Mouse (Mus musculus) hindbrain, embryonic 12.5 days (tissue): ENCODE results near the gene Smap2. TPM values are rescaled to one million over a fixed set of nuclear protein-coding genes. Genes with fewer than 3 reads are reported as not detected.

Source experiments
- ATAC-seq: fragments of 200-750 bp; cut with Nextera tagmentation; 2 replicates; pipeline ENCODE4 v1.8.0; 2017; ENCODE audit warnings: moderate TSS enrichment; ENCODE audit not compliant: low FRiP score
- H3K27ac ChIP-seq: fragments of 300-500 bp; sonication (generic); 2 replicates; pipeline ENCODE4 v1.5.1; 2016; ENCODE audit warnings: mild to moderate bottlenecking
- H3K27me3 ChIP-seq: fragments of 300-500 bp; sonication (generic); 2 replicates; pipeline ENCODE4 v1.6.1; 2016; ENCODE audit warnings: mild to moderate bottlenecking
- H3K36me3 ChIP-seq: fragments of 300-500 bp; sonication (generic); 2 replicates; pipeline ENCODE4 v1.6.1; 2016; ENCODE audit warnings: mild to moderate bottlenecking
- H3K4me1 ChIP-seq: fragments of 300-500 bp; sonication (generic); 2 replicates; pipeline ENCODE4 v1.6.1; 2016
- H3K4me2 ChIP-seq: fragments of 300-500 bp; sonication (generic); replicated peaks from 2 replicates; pipeline ENCODE4 v1.6.1; 2016; ENCODE audit warnings: mild to moderate bottlenecking
- H3K4me3 ChIP-seq: fragments of 300-500 bp; sonication (generic); 2 replicates; pipeline ENCODE4 v1.5.1; 2016; ENCODE audit warnings: mild to moderate bottlenecking
- H3K9ac ChIP-seq: fragments of 300-500 bp; sonication (generic); 2 replicates; pipeline ENCODE4 v1.6.1; 2016; ENCODE audit warnings: mild to moderate bottlenecking, moderate library complexity
- H3K9me3 ChIP-seq: fragments of 300-500 bp; sonication (generic); replicated peaks from 2 replicates; pipeline ENCODE4 v1.6.1; 2016; ENCODE audit warnings: mild to moderate bottlenecking
- WGBS: fragments of 180-500 bp; shearing (Covaris S2); methylation state at CpG from one replicate; pipeline ENCODE4 v1.1.7; 2016; 5-methylcytosine and 5-hydroxymethylcytosine counted together
- polyA plus RNA-seq: library from polyadenylated mRNA; unstranded; fragments of >200 nt; fragmentation: Nextera tagmentation; extraction: Ambion mirVana; gene quantifications from 2 replicates; pipeline ENCODE4 v1.2.1, GENCODE M21; 2016

Gene Smap2
- polyA plus RNA-seq, 1 experiment from 2014 or later: 36.2 TPM

- Histone ChIP-seq H3K9me3 (no peaks in the 10 kb centered on the region), H3K27ac (peak overlapping the region; percentile 85), H3K4me3 (peak overlapping the region; percentile 77), H3K27me3 (no peaks in the 10 kb centered on the region), H3K9ac (peak overlapping the region; percentile 91), H3K36me3 (no peaks in the 10 kb centered on the region), H3K4me1 (peaks cover 11% of the 10 kb centered on the region), H3K4me2 (peak overlapping the region; percentile 79)
- whole genome bisulfite sequencing: 7% methylated on average over 39 of the region's 40 CpGs
- ATAC-seq: no peak; the same call in none of the 2 replicates
Observed at GRCm38 (mm10) chr4:121016021-121016898, 787 bp downstream of the Smap2 start.

- whole genome bisulfite sequencing: 88% methylated on average over 7 of the region's 7 CpGs
- H3K27me3 ChIP-seq: no peaks in the 10 kb centered on the region
- H3K4me1 ChIP-seq: peaks cover 13% of the 10 kb centered on the region
- no peak for ATAC-seq
- H3K9me3 ChIP-seq: no peaks in the 10 kb centered on the region
- H3K36me3 ChIP-seq: no peaks in the 10 kb centered on the region
- no peak overlapping the region for H3K27ac ChIP-seq
- H3K4me2 ChIP-seq: peak overlapping the region; percentile 79
- 0 out of 2 replicates have a peak overlapping the region, but pooled peaks have one; percentile 91 for H3K9ac ChIP-seq
- H3K4me3 ChIP-seq: no peak overlapping the region
Observed at GRCm38 (mm10) chr4:121015268-121015659, 1.8 kb downstream of the Smap2 start.

DNA sequence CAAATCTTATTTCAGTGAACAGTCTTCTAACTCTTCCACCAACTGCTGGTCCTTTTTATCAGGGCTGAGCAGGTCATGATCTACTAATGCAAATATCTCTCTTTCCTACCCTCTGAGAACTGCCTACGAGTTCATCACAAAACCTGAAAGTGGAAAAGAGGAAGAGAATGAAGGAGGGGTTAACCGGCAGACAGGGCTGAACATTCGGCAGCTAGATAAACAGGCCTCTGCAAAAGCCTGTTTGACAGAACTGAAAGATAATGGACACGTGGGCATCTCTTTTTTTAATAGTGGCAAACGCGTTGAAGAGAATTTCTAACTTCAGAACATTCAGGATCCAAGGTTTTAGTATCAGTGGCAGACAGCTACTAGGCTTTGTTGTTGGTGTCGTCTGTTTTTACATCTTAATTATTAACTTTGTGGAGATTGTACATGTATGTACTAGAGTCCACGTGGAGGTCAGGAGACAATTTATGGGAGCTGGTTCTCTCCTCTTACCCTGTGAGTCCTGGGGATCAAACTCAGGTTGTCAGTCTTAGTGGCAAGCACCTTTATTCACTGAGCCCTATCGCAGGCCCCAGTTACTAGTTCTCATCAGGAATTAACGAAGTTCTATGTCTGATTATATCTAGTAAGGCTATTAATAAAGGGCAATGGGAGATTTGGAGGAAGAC is 2.3 kb downstream of the Smap2 start:
- H3K27ac ChIP-seq: no peak overlapping the region
- no peak overlapping the region for H3K9ac ChIP-seq
- H3K4me3 ChIP-seq: no peak overlapping the region
- 82% methylated on average over 10 of the region's 10 CpGs for WGBS
- peak overlapping the region; percentile 79; the same call in 1 of the 2 replicates for H3K4me2 ChIP-seq
- H3K4me1 ChIP-seq: peaks cover 14% of the 10 kb centered on the region
- no peaks in the 10 kb centered on the region for H3K36me3 ChIP-seq
- no peaks in the 10 kb centered on the region for H3K9me3 ChIP-seq
- no peaks in the 10 kb centered on the region for H3K27me3 ChIP-seq
- ATAC-seq: no peak

GRCm38 (mm10) chr4:121010770-121011549 is 6.1 kb downstream of the Smap2 start:
- Histone ChIP-seq H3K27ac (no peak overlapping the region), H3K9me3 (no peaks in the 10 kb centered on the region), H3K36me3 (no peaks in the 10 kb centered on the region), H3K4me1 (peaks cover 15% of the 10 kb centered on the region), H3K4me3 (no peak overlapping the region), H3K27me3 (no peaks in the 10 kb centered on the region), H3K9ac (no peak overlapping the region), H3K4me2 (no peak overlapping the region)
- WGBS: 83% methylated on average over 11 of the region's 11 CpGs
- ATAC-seq: no peak

DNA sequence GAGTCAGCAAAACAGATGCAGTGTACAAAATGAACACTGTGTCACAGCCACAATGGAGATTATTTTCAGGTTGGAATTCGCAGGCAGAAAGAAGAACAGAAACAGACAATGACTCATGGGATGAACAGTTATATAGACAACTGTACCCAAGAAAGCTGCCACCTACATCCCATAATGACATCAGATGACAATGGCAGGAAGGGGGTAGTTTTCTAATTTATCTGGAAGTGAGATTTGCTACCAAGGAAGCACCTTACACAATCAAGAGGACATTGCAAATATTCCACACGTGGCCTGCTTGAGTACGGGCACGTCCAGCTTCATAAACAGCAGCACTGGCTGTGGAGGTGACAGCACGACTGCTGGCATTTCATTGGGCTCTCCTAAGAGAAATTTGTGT is 7.9 kb downstream of the Smap2 start:
- WGBS: 88% methylated on average over 5 of the region's 5 CpGs
- no peak overlapping the region for H3K9ac ChIP-seq
- H3K36me3 ChIP-seq: no peaks in the 10 kb centered on the region
- no peak overlapping the region for H3K27ac ChIP-seq
- no peak overlapping the region for H3K4me3 ChIP-seq
- peaks cover 10% of the 10 kb centered on the region for H3K4me1 ChIP-seq
- ATAC-seq: no peak
- no peak overlapping the region for H3K4me2 ChIP-seq
- H3K27me3 ChIP-seq: no peaks in the 10 kb centered on the region
- H3K9me3 ChIP-seq: no peaks in the 10 kb centered on the region

DNA sequence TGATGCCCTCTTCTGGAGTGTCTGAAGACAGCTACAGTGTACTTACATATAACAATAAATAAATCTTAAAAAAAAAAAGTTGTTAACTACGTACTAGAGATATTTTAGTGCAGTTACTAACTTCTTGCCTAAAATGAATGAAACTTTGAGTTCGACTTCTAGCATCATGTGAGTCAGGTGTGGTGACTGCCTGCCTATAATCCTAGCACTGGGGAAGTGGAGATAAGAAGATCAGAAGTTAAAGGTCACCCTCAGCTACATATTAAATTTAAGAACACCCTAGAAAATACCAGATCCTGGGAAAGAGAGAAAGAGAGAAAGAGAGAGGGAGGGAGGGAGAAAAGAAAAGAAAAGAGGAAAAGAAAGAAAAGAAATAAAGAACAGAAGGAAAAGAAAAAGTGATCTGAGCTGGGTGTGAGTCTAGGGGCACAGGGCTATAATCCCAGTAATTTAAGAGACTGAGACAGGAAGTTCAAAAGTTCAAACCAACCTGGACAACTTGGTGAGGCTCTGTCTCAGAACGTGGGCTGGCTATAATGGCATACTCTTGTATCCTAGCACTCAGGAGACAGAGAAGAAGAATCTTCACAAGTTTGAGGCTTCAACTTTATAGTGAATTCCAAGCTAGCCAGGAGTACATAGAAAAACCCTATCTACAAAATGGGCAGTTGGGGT is 8.8 kb downstream of the Smap2 start:
- 79% methylated on average over 3 of the region's 3 CpGs for WGBS
- H3K4me2 ChIP-seq: no peak overlapping the region
- no peak for ATAC-seq
- H3K9ac ChIP-seq: no peak overlapping the region
- H3K4me1 ChIP-seq: peaks cover 18% of the 10 kb centered on the region
- no peaks in the 10 kb centered on the region for H3K9me3 ChIP-seq
- H3K4me3 ChIP-seq: no peak overlapping the region
- H3K36me3 ChIP-seq: no peaks in the 10 kb centered on the region
- H3K27me3 ChIP-seq: no peaks in the 10 kb centered on the region
- H3K27ac ChIP-seq: no peak overlapping the region

DNA sequence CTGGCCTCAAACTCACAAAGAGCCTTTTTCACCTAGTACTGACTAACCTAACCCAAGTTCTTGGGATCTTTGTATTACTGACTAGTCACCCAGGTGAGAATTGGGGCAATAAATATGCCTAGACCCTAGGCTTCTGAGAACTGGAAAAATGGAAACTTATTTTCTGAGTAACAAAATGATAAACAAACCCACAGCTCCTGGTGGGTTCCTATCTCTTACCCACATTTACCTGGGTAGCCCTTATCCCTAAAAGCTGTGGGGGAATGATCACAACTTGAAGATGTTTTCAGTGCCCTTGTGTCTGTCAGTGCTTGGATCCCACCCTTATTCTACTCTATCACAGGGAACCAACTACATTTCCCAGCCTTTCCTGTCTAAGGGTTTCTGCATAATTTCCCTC is 10.0 kb downstream of the Smap2 start:
- Histone ChIP-seq H3K9me3 (no peaks in the 10 kb centered on the region), H3K4me1 (peaks cover 29% of the 10 kb centered on the region), H3K36me3 (no peaks in the 10 kb centered on the region), H3K4me3 (no peak overlapping the region), H3K9ac (no peak overlapping the region), H3K27me3 (no peaks in the 10 kb centered on the region), H3K4me2 (no peak overlapping the region), H3K27ac (no peak overlapping the region)
- ATAC-seq: no peak

DNA sequence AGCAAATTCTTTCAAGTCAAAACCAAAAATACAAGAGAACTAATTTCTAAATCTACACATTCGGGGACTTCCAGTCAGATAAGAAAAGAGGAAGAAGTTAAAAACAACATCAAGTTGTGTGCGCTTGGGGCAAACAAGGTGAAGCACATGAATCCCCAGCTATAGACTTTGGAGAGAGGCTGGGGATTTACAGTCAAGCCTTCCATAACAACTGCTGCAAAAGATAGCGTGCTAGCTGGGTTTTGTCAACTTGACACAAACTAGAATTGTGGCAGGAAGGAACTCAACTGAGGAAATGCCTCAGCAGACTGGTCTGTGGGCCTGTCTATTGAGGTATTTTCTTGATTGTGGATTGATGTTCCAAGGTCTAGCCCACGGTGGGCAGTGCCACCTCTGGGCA is 12.4 kb downstream of the Smap2 start:
- no peak overlapping the region for H3K4me3 ChIP-seq
- ATAC-seq: no peak
- no peak overlapping the region for H3K27ac ChIP-seq

GRCm38 (mm10) chr4:121003611-121004091 is 13.4 kb downstream of the Smap2 start:
- H3K4me2 ChIP-seq: peak overlapping the region; percentile 15; the same call in 1 of the 2 replicates
- H3K27ac ChIP-seq: peak overlapping the region; percentile 82
- H3K4me3 ChIP-seq: no peak overlapping the region
- H3K4me1 ChIP-seq: peaks cover 26% of the 10 kb centered on the region
- peak; percentile 62 for ATAC-seq
- 39% methylated on average over 3 of the region's 3 CpGs for WGBS
- H3K9me3 ChIP-seq: no peaks in the 10 kb centered on the region
- H3K36me3 ChIP-seq: no peaks in the 10 kb centered on the region
- H3K9ac ChIP-seq: no peak overlapping the region
- no peaks in the 10 kb centered on the region for H3K27me3 ChIP-seq

More for the DNA sequence above, 12.4 kb downstream of the Smap2 start:
- H3K4me2 ChIP-seq: no peak overlapping the region
- no peak overlapping the region for H3K9ac ChIP-seq
- H3K4me1 ChIP-seq: peaks cover 31% of the 10 kb centered on the region
- no peaks in the 10 kb centered on the region for H3K27me3 ChIP-seq
- H3K9me3 ChIP-seq: no peaks in the 10 kb centered on the region
- no peaks in the 10 kb centered on the region for H3K36me3 ChIP-seq
- WGBS: 86% methylated on average over 4 of the region's 4 CpGs

DNA sequence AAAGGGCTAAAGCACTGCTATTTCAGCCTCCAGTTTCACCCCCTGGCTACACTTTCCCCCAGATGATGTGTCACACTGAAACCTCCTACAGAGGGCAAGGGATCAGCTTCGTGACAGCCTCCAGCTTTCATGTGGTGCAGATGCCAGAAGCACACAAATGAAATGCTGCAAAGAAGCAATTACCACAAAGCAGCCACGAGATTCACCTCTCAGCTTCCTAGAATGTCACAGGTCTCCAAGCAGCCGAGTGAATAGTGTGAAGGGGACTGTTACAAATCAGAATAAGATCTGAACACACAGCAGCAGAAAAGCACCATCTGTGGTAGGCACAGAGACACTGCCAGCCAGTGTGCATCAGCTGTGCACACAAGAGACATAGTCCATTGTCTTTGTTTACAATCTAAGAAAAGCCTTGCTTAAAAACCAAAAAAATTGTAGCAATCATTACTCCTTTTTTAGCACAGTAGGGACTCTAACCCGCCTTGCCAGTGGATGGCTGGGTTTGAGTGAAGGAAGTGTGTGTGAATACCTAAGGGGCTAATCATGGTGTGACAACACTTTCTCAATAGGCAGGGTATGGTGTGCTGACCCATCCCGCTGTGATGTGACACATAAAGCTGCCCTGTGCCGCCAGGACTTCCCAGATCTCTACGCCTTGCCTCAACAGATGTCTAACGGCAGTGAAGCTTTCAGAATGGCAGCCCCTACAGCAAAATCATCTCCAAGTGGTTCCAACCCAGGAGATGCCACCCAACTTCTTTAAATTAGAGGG is 14.5 kb downstream of the Smap2 start:
- Histone ChIP-seq H3K9ac (peak overlapping the region; percentile 35), H3K9me3 (no peaks in the 10 kb centered on the region), H3K36me3 (no peaks in the 10 kb centered on the region), H3K27ac (peak overlapping the region; percentile 81), H3K4me1 (peaks cover 26% of the 10 kb centered on the region), H3K27me3 (no peaks in the 10 kb centered on the region), H3K4me3 (no peak overlapping the region), H3K4me2 (peak overlapping the region; percentile 22)
- ATAC-seq: peak; percentile 76
- WGBS: 9% methylated on average over 8 of the region's 8 CpGs

DNA sequence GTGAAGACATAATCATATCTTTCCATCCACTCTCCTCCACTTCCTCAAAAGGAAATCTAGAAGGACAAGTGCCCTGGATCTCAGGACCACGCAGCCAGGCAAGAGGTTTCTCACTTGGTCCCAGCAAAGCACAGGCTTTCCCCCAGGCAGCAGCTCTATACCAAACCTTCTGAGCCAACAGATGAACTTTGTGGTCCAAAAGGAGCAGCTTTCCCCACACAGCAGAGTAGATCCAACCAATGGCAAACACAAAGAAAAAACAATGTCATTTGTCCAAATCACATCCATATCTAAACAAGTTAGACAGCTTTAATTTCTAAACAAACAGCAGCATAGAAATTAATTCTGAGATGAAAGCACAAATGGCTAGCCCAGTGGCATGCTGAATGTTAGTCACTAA is 15.4 kb downstream of the Smap2 start:
- H3K9ac ChIP-seq: no peak overlapping the region
- WGBS: 72% methylated on average over 1 of the region's 1 CpGs
- no peak for ATAC-seq
- no peak overlapping the region for H3K4me3 ChIP-seq
- H3K4me1 ChIP-seq: peaks cover 26% of the 10 kb centered on the region
- no peak overlapping the region for H3K4me2 ChIP-seq
- no peaks in the 10 kb centered on the region for H3K9me3 ChIP-seq
- H3K27me3 ChIP-seq: no peaks in the 10 kb centered on the region
- H3K27ac ChIP-seq: peak overlapping the region; percentile 81
- no peaks in the 10 kb centered on the region for H3K36me3 ChIP-seq
